Mouse (Mus musculus) small intestine, adult 2 months (tissue): ENCODE results near the gene Gbp9.
"Not testable (repeated sequence)": the region's sequence is repeated elsewhere in the genome, so short reads cannot be mapped to it uniquely, and the experiment has no call there.

Source experiments
- CTCF ChIP-seq: fragments of 200-500 bp; IDR thresholded peaks from 2 replicates; pipeline ENCODE4 v1.5.1; 2012; ENCODE audit warnings: low read depth, mild to moderate bottlenecking, control low read depth, inconsistent platforms, low read length, moderate library complexity, mixed read lengths; ENCODE audit not compliant: insufficient replicate concordance, insufficient read length; ENCODE audit errors: extremely low read depth
- POLR2A ChIP-seq: fragments of 200-500 bp; IDR thresholded peaks from 2 replicates; pipeline ENCODE4 v1.6.1; 2012; ENCODE audit warnings: low read depth, mild to moderate bottlenecking, control low read depth, inconsistent platforms, low read length, moderate library complexity

DNA sequence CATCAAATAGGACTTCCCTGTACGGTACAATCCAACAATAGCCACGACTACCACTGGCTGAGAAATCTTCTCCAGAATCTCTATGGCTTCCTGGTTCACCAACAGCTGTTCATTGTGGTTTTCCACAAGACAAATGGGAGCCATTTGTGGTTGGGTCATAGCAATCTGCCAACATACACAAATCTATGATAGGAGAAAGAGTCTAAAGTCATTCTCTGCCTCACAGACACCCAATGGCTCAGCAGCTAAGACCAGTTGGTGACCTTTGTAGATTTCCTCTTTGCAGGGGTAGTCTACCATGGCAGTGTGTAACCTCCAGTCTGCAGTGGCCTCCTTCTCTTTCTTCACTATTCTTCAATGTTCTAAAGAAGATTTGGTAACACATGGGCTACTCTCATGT lies 33.6 kb downstream of the Gbp9 start:
- TF ChIP-seq CTCF, POLR2A: not testable (repeated sequence)
